Mouse (Mus musculus) cerebellum, adult 2 months (tissue): Measurements from ENCODE around the gene Pex5. TPM values are rescaled to one million over a fixed set of nuclear protein-coding genes. Genes with fewer than 3 reads are reported as not detected.
"Not testable (repeated sequence)": the region's sequence is repeated elsewhere in the genome, so short reads cannot be mapped to it uniquely, and the experiment has no call there.

ENCODE experiments used
- DNase-seq, 2 experiments: peaks; one replicate each; pipeline ENCODE4 v3.0.0; 2021
- H3K27ac ChIP-seq: fragments of 200-500 bp; 2 replicates; pipeline ENCODE4 v1.5.1; 2012; ENCODE audit warnings: low read length, control low read depth, inconsistent platforms; ENCODE audit not compliant: insufficient read depth
- H3K27me3 ChIP-seq: fragments of 200-500 bp; 2 replicates; pipeline ENCODE4 v1.6.1; 2012; ENCODE audit warnings: inconsistent platforms, mild to moderate bottlenecking, low read length, moderate library complexity; ENCODE audit not compliant: control insufficient read depth, insufficient read depth
- H3K4me1 ChIP-seq: fragments of 200-500 bp; 2 replicates; pipeline ENCODE4 v1.6.1; 2011; ENCODE audit warnings: low read length; ENCODE audit not compliant: control insufficient read depth, insufficient read depth
- H3K4me3 ChIP-seq: fragments of 200-500 bp; replicated peaks from 2 replicates; pipeline ENCODE3; 2011; ENCODE audit warnings: mild to moderate bottlenecking, low read depth, low read length, control low read depth; ENCODE audit not compliant: insufficient read depth
- CTCF ChIP-seq: fragments of 200-500 bp; IDR thresholded peaks from 2 replicates; pipeline ENCODE4 v1.5.1; 2011; ENCODE audit warnings: low read depth, mild to moderate bottlenecking, control low read depth, low read length, moderate library complexity, borderline replicate concordance; ENCODE audit not compliant: insufficient read depth
- POLR2A ChIP-seq: fragments of 200-500 bp; IDR thresholded peaks from 2 replicates; pipeline ENCODE4 v1.6.1; 2011; ENCODE audit warnings: low read length, control low read depth, borderline replicate concordance; ENCODE audit not compliant: insufficient read depth
- WGBS: fragments of 180-500 bp; shearing (Covaris S2); methylation state at CpG from one replicate; pipeline ENCODE4 v1.1.7; 2018; 5-methylcytosine and 5-hydroxymethylcytosine counted together
- polyA plus RNA-seq: library from polyadenylated mRNA; depleted of rRNA; stranded (reverse); fragments of >200 nt; gene quantifications from 2 replicates; pipeline ENCODE4 v1.2.3, GENCODE M21; 2012

Pex5 gene
- polyA plus RNA-seq, 1 experiment: 57.1 TPM

DNA sequence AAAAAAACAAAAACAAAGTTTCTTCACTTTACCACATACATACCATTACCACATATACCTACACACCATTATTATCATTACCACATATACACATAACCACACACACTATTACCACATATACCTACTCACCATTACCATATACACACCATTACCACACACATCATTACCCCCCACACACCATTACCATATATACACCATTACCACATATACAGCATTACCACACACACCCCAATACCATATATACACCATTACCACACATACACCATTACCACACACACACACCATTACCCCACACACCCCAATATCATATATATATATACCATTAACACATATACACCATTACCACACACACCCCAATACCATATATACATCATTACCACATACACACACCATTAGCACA is 7.7 kb downstream of the Pex5 start:
- H3K27ac ChIP-seq: no peak overlapping the region
- no peak for TF ChIP-seq CTCF
- no peak for TF ChIP-seq POLR2A
- no peak for DNase-seq
- no peaks in the 10 kb centered on the region; the same call in none of the 2 replicates for H3K4me1 ChIP-seq
- no peaks in the 10 kb centered on the region for H3K27me3 ChIP-seq
- no peak overlapping the region for H3K4me3 ChIP-seq

DNA sequence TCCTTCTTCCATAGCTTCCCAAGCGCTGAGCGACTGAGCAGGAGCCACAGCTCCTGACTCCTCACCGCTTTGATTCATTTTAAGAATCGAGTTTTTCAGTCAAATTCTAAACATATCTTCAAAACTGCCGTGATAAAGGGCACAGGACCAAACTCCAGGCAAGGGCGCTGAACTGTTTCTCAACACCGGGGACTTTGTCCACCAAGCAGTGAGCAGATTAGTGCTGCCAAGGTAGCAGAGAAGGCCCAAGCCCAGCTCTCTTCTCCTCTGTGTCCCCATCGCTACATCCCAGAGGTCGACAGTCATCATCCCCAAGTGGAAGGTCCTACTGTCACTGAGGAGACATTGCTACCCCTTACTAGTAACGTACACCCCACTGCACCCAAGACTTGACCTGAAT is 8.5 kb downstream of the Pex5 start:
- no peak overlapping the region for H3K27ac ChIP-seq
- no peak overlapping the region for H3K4me3 ChIP-seq
- TF ChIP-seq POLR2A (no peak), CTCF (no peak)
- 93% methylated on average over 10 of the region's 10 CpGs for WGBS
- H3K27me3 ChIP-seq: no peaks in the 10 kb centered on the region
- no peaks in the 10 kb centered on the region; the same call in none of the 2 replicates for H3K4me1 ChIP-seq
- DNase-seq: no peak

DNA sequence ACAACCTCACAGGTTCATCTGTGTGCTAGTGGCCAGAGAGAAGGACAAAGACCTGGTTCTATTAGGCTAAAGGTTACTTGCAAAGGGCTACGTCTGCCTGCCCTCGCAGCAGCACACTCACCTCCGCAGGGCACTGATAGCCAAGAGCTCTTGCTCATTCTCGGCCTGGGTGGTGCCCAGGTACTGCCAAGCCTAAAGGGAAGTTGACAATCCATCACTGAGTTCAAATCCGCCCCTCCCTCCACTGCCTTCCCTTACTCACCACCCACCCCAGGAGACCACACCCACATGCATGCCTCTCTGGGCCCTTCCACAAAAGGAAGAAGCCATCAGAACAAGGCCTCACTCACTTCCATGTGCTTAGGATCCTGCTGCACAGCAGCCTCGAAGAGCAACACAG is 15.1 kb downstream of the Pex5 start:
- H3K27ac ChIP-seq: no peak overlapping the region
- DNase-seq: no peak
- TF ChIP-seq POLR2A (no peak), CTCF (no peak)
- 99% methylated on average over 6 of the region's 6 CpGs for WGBS
- H3K4me1 ChIP-seq: no peaks in the 10 kb centered on the region; the same call in 1 of the 2 replicates
- H3K27me3 ChIP-seq: no peaks in the 10 kb centered on the region
- no peak overlapping the region for H3K4me3 ChIP-seq

DNA sequence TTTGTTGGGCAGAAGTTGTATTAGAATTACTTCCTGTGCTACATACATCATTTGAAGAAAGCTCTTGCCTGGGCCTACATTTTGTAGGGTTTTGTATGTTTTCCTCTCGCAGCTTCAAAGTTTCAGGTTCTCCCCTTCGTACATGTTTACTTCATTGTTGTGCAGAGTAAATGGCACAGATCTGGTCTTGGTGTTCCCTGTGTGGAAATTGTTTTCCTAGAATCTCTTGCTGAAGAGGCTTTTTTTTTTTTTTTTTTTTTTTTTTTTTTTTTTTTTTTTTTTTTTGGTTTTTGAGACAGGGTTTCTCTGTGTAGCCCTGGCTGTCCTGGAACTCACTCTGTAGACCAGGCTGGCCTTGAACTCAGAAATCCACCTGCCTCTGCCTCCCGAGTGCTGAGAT is 19.9 kb downstream of the Pex5 start:
- not testable (repeated sequence) for H3K27ac ChIP-seq, H3K4me3 ChIP-seq, DNase-seq, H3K27me3 ChIP-seq, H3K4me1 ChIP-seq
- 90% methylated on average over 3 of the region's 3 CpGs for WGBS

DNA sequence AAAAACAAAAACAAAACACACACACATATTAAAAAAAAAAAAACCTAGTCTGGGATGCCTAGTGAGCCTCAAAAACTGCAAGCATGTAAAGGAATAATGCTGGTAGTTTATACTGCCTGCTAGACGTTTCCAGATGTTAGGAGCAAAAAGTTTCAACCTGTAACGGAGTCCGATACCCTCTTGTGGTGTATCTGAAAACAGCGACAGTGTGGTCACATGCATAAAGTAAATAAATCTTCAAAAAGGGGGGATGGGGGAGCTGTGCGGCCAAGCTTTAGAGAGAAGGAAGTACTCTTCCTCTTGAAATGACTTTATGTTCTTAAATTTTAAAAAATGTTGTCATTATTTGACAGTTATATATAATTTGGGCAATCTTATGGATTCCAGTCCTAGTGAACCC is 34.7 kb downstream of the Pex5 start:
- 55% methylated on average over 5 of the region's 5 CpGs for WGBS
- no peak for TF ChIP-seq CTCF
- no peak for TF ChIP-seq POLR2A
- DNase-seq: no peak

DNA sequence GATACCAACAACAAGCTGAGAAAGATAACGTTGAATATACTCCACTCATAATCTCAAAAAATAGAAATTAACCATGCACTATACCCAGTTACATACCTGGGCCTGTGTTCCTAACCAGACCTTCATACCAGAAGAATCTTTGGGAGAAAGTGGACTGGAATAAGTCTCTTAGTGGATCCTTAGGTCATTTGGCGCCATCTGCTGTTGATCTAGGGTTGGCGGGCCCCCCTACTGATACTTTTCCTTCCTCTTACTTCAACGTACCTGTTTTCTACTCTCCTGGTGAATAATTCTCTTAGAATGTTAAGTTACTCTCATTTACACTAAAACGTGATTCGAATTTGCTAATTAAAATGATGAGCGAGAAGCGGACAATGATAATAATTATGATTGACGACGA is 35.5 kb downstream of the Pex5 start:
- Histone ChIP-seq H3K4me3 (no peak overlapping the region), H3K27me3 (no peaks in the 10 kb centered on the region), H3K4me1 (no peaks in the 10 kb centered on the region), H3K27ac (no peak overlapping the region)
- 32% methylated on average over 10 of the region's 10 CpGs for WGBS
- DNase-seq: peak; percentile 27 to 36
- TF ChIP-seq CTCF (peak; percentile 69; the same call in 1 of the 2 replicates), POLR2A (no peak)

More for the DNA sequence above, 34.7 kb downstream of the Pex5 start:
- H3K27me3 ChIP-seq: no peaks in the 10 kb centered on the region
- H3K27ac ChIP-seq: no peak overlapping the region
- H3K4me3 ChIP-seq: no peak overlapping the region
- no peaks in the 10 kb centered on the region for H3K4me1 ChIP-seq

DNA sequence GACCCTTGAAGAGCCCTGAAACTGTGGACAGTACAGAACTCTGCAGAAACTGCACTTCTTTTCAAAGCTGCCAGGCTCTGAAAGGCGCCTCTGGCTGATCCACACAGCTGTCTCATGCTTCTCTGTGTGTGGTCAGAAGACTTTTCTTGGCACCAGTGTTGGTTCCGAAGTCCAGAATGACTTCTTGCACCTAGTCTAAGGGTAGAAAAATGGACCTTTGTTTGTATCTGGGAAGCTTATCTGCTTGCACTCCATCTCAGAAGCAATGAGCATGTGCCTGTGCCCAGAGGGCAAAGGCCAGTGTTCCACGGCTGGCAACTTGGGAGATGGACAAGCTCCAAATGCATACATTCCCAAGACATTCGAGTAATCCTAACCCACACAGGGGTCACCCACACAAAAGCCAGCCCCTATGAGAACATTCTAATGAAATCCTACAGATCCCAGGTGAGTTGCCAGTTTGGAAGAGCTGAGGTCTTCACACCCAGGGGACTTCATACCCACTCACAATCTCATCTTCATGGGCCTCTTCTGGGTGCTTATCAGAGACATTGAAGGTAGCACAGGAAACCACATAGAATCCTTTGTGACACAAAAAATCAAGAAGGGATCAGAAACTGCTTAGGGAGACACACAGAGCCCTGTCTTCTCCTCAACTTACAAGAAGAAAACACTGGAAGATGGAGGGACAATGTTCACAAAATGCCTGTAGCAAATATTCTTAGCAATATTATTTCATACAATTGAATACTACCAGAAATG is 37.2 kb downstream of the Pex5 start:
- TF ChIP-seq CTCF (no peak), POLR2A (no peak)
- Histone ChIP-seq H3K27me3 (no peaks in the 10 kb centered on the region), H3K4me3 (no peak overlapping the region), H3K4me1 (no peaks in the 10 kb centered on the region), H3K27ac (no peak overlapping the region)
- 49% methylated on average over 4 of the region's 4 CpGs for whole genome bisulfite sequencing
- no peak for DNase-seq

DNA sequence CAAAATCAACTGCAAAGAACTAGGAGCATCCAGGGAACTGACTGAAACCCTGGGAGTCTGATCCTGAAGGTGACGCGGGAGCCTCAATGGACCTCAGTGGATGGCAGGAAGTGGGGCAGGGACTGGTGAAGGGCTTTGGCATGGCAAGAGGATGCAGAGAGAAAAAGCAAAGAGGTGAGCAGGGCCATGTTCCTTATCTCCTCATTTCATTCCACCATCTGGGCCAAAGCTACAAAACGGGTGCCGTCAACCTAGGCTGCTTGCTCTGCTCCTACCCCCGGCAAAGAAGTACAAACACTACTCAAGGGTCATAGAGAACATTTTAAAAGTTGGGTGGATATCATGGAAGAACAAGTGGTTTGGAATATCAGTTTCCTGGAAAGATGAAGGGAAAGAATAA is 38.6 kb downstream of the Pex5 start:
- Histone ChIP-seq H3K27ac (no peak overlapping the region), H3K4me1 (no peaks in the 10 kb centered on the region), H3K4me3 (no peak overlapping the region), H3K27me3 (no peaks in the 10 kb centered on the region)
- no peak for TF ChIP-seq POLR2A
- TF ChIP-seq CTCF: no peak
- no peak for DNase-seq
- WGBS: 95% methylated on average over 5 of the region's 5 CpGs
